ENCODE assay signal across 14 mouse cellular contexts in the genomic region with DNA sequence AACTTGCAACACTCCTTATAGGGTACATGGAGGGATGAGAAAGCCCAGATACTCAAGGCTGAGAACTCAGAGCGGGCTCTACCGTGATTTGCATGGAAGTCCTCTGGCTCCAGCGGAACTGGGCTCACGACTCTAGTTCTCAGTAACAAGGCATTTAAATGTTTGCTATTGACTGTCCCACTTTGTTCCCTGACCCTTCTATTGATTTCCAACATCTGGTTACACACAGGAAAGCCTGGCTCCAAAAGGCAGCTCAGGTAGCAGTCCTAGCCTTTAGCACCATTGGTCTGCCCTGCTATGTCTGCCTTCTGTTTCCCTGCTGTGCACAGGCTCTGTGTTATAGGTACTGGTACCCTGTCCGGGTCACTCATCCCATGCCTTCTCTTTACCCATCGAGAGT. TPM values are rescaled to one million over a fixed set of nuclear protein-coding genes. Genes with fewer than 3 reads are reported as not detected.
"Had no signal": no experiment of that assay in that cellular context is flagged by ENCODE, and none has a peak within 500 bp of the region (broad histone marks: within the 10 kb centered on the region; RNA-seq: fewer than 3 reads in every experiment).

No protein-coding gene starts in this region.

- H3K27me3 ChIP-seq: liver, embryonic 15.5 days; midbrain, embryonic 15.5 days; stomach, embryonic 15.5 days had no signal

- H3K9ac ChIP-seq: kidney, embryonic 15.5 days; liver, embryonic 15.5 days; lung, embryonic 14.5 days; midbrain, embryonic 15.5 days; neural tube, embryonic 13.5 days; stomach, embryonic 15.5 days had no signal

- H3K4me3 ChIP-seq: kidney, embryonic 15.5 days; liver, embryonic 15.5 days; midbrain, embryonic 15.5 days; neural tube, embryonic 13.5 days; stomach, embryonic 15.5 days had no signal

- H3K36me3 ChIP-seq: kidney, embryonic 15.5 days; liver, embryonic 15.5 days; midbrain, embryonic 15.5 days; neural tube, embryonic 13.5 days; stomach, embryonic 15.5 days had no signal

- H3K4me2 ChIP-seq: kidney, embryonic 15.5 days; liver, embryonic 15.5 days; lung, embryonic 14.5 days; midbrain, embryonic 11.5 days; midbrain, embryonic 15.5 days; neural tube, embryonic 13.5 days; stomach, embryonic 15.5 days had no signal

- DNase-seq: kidney, adult 2 months; kidney, postnatal 25 days; lung, embryonic 14.5 days; lung, postnatal 10 days; lung, postnatal 4 days; thymus, postnatal 36 days had no signal

- H3K9me3 ChIP-seq: kidney, embryonic 15.5 days; liver, embryonic 15.5 days; midbrain, embryonic 15.5 days; neural tube, embryonic 13.5 days; stomach, embryonic 15.5 days had no signal

- H3K27ac ChIP-seq: kidney, embryonic 15.5 days; liver, embryonic 15.5 days; midbrain, embryonic 15.5 days; neural tube, embryonic 13.5 days; stomach, embryonic 15.5 days had no signal

- H3K4me1 ChIP-seq: kidney, embryonic 15.5 days; stomach, embryonic 15.5 days had no signal

RNA-seq across cellular contexts. Expression of a gene that starts 36.5 kb away (rescaled TPM):
- total RNA-seq: megakaryocyte, adult 5-6 weeks had no signal
- polyA plus RNA-seq: testis, adult 2 months had no signal
